Mouse (Mus musculus) bone marrow macrophage, adult 2 months (primary cell): ENCODE data around the gene Ccl4.

Source experiments
- CTCF ChIP-seq: IDR thresholded peaks from 2 replicates; pipeline ENCODE4 v1.5.1; 2012; ENCODE audit warnings: low read depth, mild to moderate bottlenecking, low read length, moderate library complexity
- POLR2A ChIP-seq: IDR thresholded peaks from 2 replicates; pipeline ENCODE4 v1.6.1; 2012; ENCODE audit warnings: mild to moderate bottlenecking, low read depth, low read length, borderline replicate concordance

GRCm38 (mm10) chr11:83708715-83709114 is 46.3 kb downstream of the Ccl4 start, which contains the start of gene Wfdc18:
- TF ChIP-seq POLR2A, result no peak
- no peak for TF ChIP-seq CTCF
